40 mouse cellular contexts compared by ENCODE assay signal in genomic region chr6:135145976-135146375, GRCm38 (mm10). TPM values are rescaled to one million over a fixed set of nuclear protein-coding genes. Genes with fewer than 3 reads are reported as not detected.
"Had no signal": no experiment of that assay in that cellular context is flagged by ENCODE, and none has a peak within 500 bp of the region (broad histone marks: within the 10 kb centered on the region; RNA-seq: fewer than 3 reads in every experiment).

No protein-coding gene starts in this region.

- DNase-seq: heart, postnatal 10 days; heart, postnatal 14 days; heart, postnatal 36 days; heart, postnatal 4 days; kidney, adult 11 months; kidney, adult 18-20 months; kidney, adult 2 months; kidney, adult 8-10 months; kidney, adult 9 months; kidney, postnatal 10 days; kidney, postnatal 14 days; kidney, postnatal 36 days; kidney, postnatal 4 days; layer of hippocampus, adult 9-11 months; layer of hippocampus, postnatal 36 days had no signal

- H3K27ac ChIP-seq: heart, embryonic 13.5 days; heart, embryonic 15.5 days; hindbrain, embryonic 10.5 days; hindbrain, embryonic 12.5 days; hindbrain, embryonic 13.5 days; hindbrain, embryonic 14.5 days; hindbrain, embryonic 15.5 days; hindbrain, postnatal 0 days; intestine, embryonic 15.5 days; kidney, embryonic 15.5 days; kidney, postnatal 0 days had no signal

- H3K36me3 ChIP-seq: heart, embryonic 15.5 days; hindbrain, embryonic 10.5 days; hindbrain, embryonic 12.5 days; hindbrain, embryonic 13.5 days; hindbrain, embryonic 15.5 days; intestine, embryonic 15.5 days; kidney, embryonic 15.5 days had no signal

- H3K9me3 ChIP-seq: heart, embryonic 12.5 days; heart, embryonic 13.5 days; heart, embryonic 15.5 days; hindbrain, embryonic 10.5 days; hindbrain, embryonic 12.5 days; hindbrain, embryonic 13.5 days; hindbrain, embryonic 15.5 days; intestine, embryonic 15.5 days; kidney, embryonic 15.5 days had no signal

- H3K4me2 ChIP-seq: heart, embryonic 11.5 days; heart, embryonic 12.5 days; heart, embryonic 13.5 days; heart, embryonic 15.5 days; hindbrain, embryonic 12.5 days; hindbrain, embryonic 13.5 days; hindbrain, embryonic 14.5 days; hindbrain, embryonic 15.5 days; intestine, embryonic 15.5 days; kidney, embryonic 15.5 days had no signal

- H3K9ac ChIP-seq: heart, embryonic 12.5 days; heart, embryonic 13.5 days; heart, embryonic 15.5 days; hindbrain, embryonic 12.5 days; hindbrain, embryonic 13.5 days; hindbrain, embryonic 14.5 days; hindbrain, embryonic 15.5 days; intestine, embryonic 15.5 days; kidney, embryonic 15.5 days had no signal

- H3K27me3 ChIP-seq: hindbrain, embryonic 12.5 days; hindbrain, embryonic 15.5 days; intestine, embryonic 15.5 days; kidney, embryonic 15.5 days had no signal

- H3K4me1 ChIP-seq: hindbrain, embryonic 12.5 days; hindbrain, embryonic 13.5 days; intestine, embryonic 15.5 days had no signal

- ATAC-seq: hindbrain, embryonic 16.5 days; hindbrain, postnatal 0 days; inflammation-experienced regulatory T-cells, adult 6 months; intestine, embryonic 15.5 days; intestine, embryonic 16.5 days; intestine, postnatal 0 days had no signal

- H3K4me3 ChIP-seq: heart, embryonic 12.5 days; heart, embryonic 13.5 days; heart, embryonic 15.5 days; hindbrain, embryonic 10.5 days; hindbrain, embryonic 12.5 days; hindbrain, embryonic 13.5 days; hindbrain, embryonic 15.5 days; intestine, embryonic 15.5 days; kidney, embryonic 15.5 days; layer of hippocampus, adult 2 months had no signal

RNA-seq across cellular contexts. Expression of gene Gprc5d, which starts 27.9 kb away (rescaled TPM):
- polyA plus RNA-seq: heart, embryonic 11.5 days; heart, embryonic 12.5 days; heart, embryonic 13.5 days; heart, embryonic 14.5 days; heart, embryonic 15.5 days; heart, embryonic 16.5 days; heart, postnatal 0 days; hindbrain, embryonic 10.5 days; hindbrain, embryonic 11.5 days; hindbrain, embryonic 12.5 days; hindbrain, embryonic 13.5 days; hindbrain, embryonic 14.5 days; hindbrain, embryonic 15.5 days; hindbrain, embryonic 16.5 days; hindbrain, postnatal 0 days; inflammation-experienced regulatory T-cells, adult 6 months; intestine, embryonic 14.5 days; intestine, embryonic 15.5 days; intestine, postnatal 0 days; kidney, embryonic 14.5 days; kidney, embryonic 15.5 days; kidney, embryonic 16.5 days had no signal
